Mouse (Mus musculus) v-Abl transformed pro-B cells (cell line): ENCODE measurements around the gene Amh.

Experiments used
- in situ Hi-C, 2 experiments: fragments of 400-800 bp; cut with MboI; formaldehyde crosslinking; loops; one replicate each; pipeline ENCODE4 v1.15.1; 2025; ENCODE audit not compliant: unreplicated experiment in 2 of 2

Gene Amh

DNA sequence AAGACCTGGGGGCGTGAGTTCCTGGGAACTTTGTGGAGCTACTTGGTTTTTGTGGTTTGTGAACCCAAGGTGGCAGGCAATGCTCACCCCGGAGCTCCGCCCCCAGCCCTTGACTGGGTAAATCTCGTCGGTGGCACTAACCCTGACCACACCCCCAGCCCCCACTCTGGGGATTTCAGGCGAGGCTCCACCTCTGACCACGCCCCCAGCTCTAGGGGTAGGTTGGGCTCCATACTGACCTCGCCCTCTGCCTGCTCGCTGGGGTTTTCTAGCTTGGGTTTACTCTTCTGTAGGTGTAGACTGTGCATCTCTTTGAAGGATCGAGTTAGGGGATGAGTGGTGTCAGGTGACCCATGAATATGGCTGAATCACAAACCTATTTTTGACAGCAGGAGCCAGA lies 43.5 kb downstream of the Amh start:
- in situ Hi-C loops: no loop called here

DNA sequence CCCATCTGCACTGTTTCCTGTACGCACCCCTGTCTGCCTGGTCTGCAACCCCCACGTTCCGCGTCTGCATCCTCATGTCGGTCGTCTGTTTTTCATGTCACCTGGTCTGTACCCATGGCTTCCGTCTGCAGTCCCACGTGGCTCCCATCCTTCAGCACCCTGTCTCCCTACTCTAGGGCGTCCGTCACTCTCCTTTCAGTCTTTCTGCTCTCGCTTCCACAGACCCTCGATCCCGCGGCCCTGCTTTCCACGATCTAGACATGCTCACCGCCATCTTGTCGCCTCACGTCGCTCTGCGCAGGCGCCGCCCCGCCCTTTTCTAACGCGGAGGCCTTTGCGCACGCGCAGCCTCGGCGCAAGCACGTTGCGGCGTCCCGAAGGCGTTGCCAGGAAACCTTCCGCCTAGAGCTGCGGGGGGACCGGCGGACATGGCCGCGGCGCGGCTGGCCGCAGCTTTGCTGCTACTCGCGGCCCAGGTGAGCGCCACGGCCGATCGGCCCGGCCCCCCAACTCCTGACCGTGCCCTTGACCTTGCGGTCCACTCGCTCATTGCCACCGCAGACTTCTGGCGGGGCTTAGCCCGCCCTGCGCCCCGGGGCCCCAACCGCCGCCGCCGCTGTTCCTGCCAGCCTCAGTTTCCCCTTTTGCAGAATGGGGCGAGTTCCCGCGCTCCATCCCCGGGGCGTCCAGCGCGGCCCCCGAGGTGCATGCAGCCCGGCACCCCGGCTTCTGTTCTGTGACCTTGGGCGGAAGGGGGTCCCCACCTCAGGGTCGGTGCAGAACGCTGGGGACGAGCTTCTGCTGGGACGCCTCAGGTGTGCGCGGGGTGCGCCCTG lies 50.1 kb downstream of the Amh start, which contains the start of the genes Lsm7 and Sppl2b:
Gene Lsm7, minus strand, starts transcription at position 297 of the 836 bp plus-strand sequence.
Gene Sppl2b, plus strand, starts transcription at position 363 of the 836 bp plus-strand sequence.
- in situ Hi-C loops: no loop called here

DNA sequence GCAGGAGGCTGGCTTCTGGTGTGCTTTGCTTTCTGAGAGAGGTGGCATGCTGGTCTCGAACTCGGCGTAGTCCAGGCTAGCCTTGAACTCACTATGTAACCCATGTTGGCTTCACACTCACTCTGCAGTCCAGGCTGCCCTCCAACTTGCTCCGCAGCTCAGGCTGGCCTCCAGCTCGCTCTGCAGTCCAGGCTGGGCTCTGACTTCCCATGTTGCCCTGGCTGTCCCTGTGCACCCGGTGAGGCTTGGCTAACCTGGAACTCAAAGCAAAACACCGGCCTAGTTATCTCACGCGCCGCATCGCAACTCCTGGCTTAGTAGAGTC lies 50.7 kb downstream of the Amh start:
- in situ Hi-C loops: no loop called here

DNA sequence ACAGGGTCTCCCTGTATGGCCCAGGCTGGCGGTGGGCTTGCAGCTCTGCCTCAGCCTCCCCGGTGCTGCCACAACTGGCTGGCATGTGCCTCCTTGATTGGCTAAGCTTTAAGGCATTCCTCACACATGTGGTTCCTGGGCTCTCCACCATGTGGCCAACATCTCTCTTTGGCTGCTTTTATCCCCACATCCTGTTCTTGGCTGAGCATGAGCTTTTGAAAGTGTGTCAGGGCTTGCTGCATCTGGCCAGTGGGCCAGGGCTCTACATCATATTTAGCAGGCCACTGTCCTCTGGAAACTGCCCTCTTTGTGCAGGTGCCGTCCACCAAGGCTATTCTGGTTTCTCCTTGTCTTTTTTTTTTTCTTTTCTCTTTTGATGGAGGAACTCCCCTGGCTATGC lies 51.2 kb downstream of the Amh start:
- in situ Hi-C loops: no loop called here

DNA sequence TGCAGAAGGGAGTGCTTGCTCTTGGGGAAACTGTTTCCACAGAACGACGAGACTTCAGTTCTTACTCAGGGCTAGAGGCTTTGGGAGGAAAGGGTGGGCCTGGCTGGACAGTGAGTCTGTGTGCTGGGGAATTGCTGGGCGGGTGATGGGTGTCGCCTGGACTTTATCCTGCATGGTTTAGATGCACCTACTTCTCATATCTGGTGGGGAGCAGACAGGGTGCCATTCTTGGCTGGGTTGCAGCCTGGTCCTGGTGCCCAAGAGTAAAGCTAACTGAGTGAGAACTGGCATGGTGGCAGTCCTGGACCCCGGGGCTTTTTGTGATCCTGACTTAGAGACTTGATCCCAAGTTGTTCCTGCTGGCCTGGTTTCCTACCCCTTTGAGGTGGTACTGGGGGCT lies 51.9 kb downstream of the Amh start:
- in situ Hi-C loops: no loop called here
